Mouse (Mus musculus) small intestine, adult 2 months (tissue): ENCODE data around the gene Zfp316.

Experiments
- CTCF ChIP-seq: fragments of 200-500 bp; IDR thresholded peaks from 2 replicates; pipeline ENCODE4 v1.5.1; 2012; ENCODE audit warnings: low read depth, mild to moderate bottlenecking, control low read depth, inconsistent platforms, low read length, moderate library complexity, mixed read lengths; ENCODE audit not compliant: insufficient replicate concordance, insufficient read length; ENCODE audit errors: extremely low read depth
- POLR2A ChIP-seq: fragments of 200-500 bp; IDR thresholded peaks from 2 replicates; pipeline ENCODE4 v1.6.1; 2012; ENCODE audit warnings: low read depth, mild to moderate bottlenecking, control low read depth, inconsistent platforms, low read length, moderate library complexity

GRCm38 (mm10) chr5:143222287-143222686 is 47.5 kb downstream of the Zfp316 start:
- TF ChIP-seq CTCF = no peak
- TF ChIP-seq POLR2A = no peak
